Mouse (Mus musculus) erythroblast, embryonic 14.5 days (primary cell): ENCODE measurements around the gene Ssu72.

ENCODE experiments used
- GATA1 ChIP-seq: IDR thresholded peaks from 2 replicates; pipeline ENCODE4 v1.6.1; 2012; ENCODE audit warnings: low read length, inconsistent platforms, mixed read lengths
- TAL1 ChIP-seq: IDR thresholded peaks from 3 replicates; pipeline ENCODE4 v1.6.1; 2012; ENCODE audit warnings: low read length, inconsistent platforms, mixed read lengths

GRCm38 (mm10) chr4:155744474-155744873 is 39.9 kb downstream of the Ssu72 start:
- no peak for TF ChIP-seq TAL1
- TF ChIP-seq GATA1 = no peak
